8 mouse cellular contexts compared by ENCODE assay signal in genomic region chr9:107983421-107983890, GRCm38 (mm10). TPM values are rescaled to one million over a fixed set of nuclear protein-coding genes. Genes with fewer than 3 reads are reported as not detected.
DNase-seq lines count a peak whose midpoint lies in the region; ATAC-seq lines count a peak whose summit lies in the region.

No protein-coding gene starts in this region.

- peak; percentile 43; the same call in 1 of the 2 replicates for ATAC-seq in embryonic facial prominence, embryonic 13.5 days (ENCODE audit: insufficient number of reproducible peaks, insufficient read depth, low FRiP score, low TSS enrichment, low read depth)
- ATAC-seq in heart, embryonic 14.5 days (ENCODE audit: insufficient number of reproducible peaks, insufficient read depth, low FRiP score, low read depth): peak; percentile 60
- peak; percentile 61 for ATAC-seq in kidney, embryonic 15.5 days (replicated peaks; ENCODE audit: low FRiP score)
- no peak for ATAC-seq in liver, embryonic 16.5 days (ENCODE audit: low read depth)
- no peak for ATAC-seq in neural tube, embryonic 14.5 days (ENCODE audit: low read depth)

- intact Hi-C loops in left cerebral cortex, postnatal 14 days (cut with DNase I): no loop called here

- peaks cover 64% of the 10 kb centered on the region for H3K4me1 ChIP-seq in embryonic facial prominence, embryonic 13.5 days
- H3K4me1 ChIP-seq in heart, embryonic 14.5 days (ENCODE audit: control insufficient read depth in 2 of 2, insufficient read depth in 2 of 2, low read length in 2 of 2): peaks cover 44 to 49% of the 10 kb centered on the region in 2 experiments
- H3K4me1 ChIP-seq in kidney, embryonic 15.5 days: peaks cover 61% of the 10 kb centered on the region
- H3K4me1 ChIP-seq in liver, embryonic 16.5 days (ENCODE audit: control insufficient read depth, low read depth, low read length): peaks cover 67% of the 10 kb centered on the region
- H3K4me1 ChIP-seq in neural tube, embryonic 14.5 days (ENCODE audit: control insufficient read depth, insufficient read depth, low read length): no peaks in the 10 kb centered on the region

- H3K27ac ChIP-seq in embryonic facial prominence, embryonic 13.5 days: peak overlapping the region; percentile 100
- peak overlapping the region; percentile 99 to 100 for H3K27ac ChIP-seq in heart, embryonic 14.5 days (replicated peaks in 1 of 2; ENCODE audit: control insufficient read depth in 1 of 2, insufficient read depth in 1 of 2, low read depth in 2 of 2, low read length in 2 of 2)
- H3K27ac ChIP-seq in kidney, embryonic 15.5 days: peak overlapping the region; percentile 100
- peak overlapping the region; percentile 96 for H3K27ac ChIP-seq in liver, embryonic 16.5 days (ENCODE audit: low read length)
- H3K27ac ChIP-seq in neural tube, embryonic 14.5 days (ENCODE audit: low read depth, low read length): peak overlapping the region; percentile 82

- H3K27me3 ChIP-seq in embryonic facial prominence, embryonic 13.5 days: no peaks in the 10 kb centered on the region
- no peaks in the 10 kb centered on the region for H3K27me3 ChIP-seq in heart, embryonic 14.5 days (ENCODE audit: control insufficient read depth, insufficient read depth, low read length)
- no peaks in the 10 kb centered on the region for H3K27me3 ChIP-seq in kidney, embryonic 15.5 days
- no peaks in the 10 kb centered on the region for H3K27me3 ChIP-seq in liver, embryonic 16.5 days (ENCODE audit: control insufficient read depth, insufficient read depth, low read depth, low read length)
- H3K27me3 ChIP-seq in neural tube, embryonic 14.5 days (ENCODE audit: control insufficient read depth, insufficient read depth, low read length): peaks cover 9% of the 10 kb centered on the region

- 10% methylated on average over 4 of the region's 4 CpGs for WGBS in embryonic facial prominence, embryonic 13.5 days
- 8% methylated on average over 4 of the region's 4 CpGs for WGBS in heart, embryonic 14.5 days
- WGBS in kidney, embryonic 15.5 days: 12% methylated on average over 4 of the region's 4 CpGs
- 8% methylated on average over 4 of the region's 4 CpGs for whole genome bisulfite sequencing in liver, embryonic 16.5 days (ENCODE audit: insufficient replicate concordance)
- WGBS in neural tube, embryonic 14.5 days: 24% methylated on average over 4 of the region's 4 CpGs

- H3K4me3 ChIP-seq in embryonic facial prominence, embryonic 13.5 days: peak overlapping the region; percentile 80
- peak overlapping the region; percentile 60 to 84 for H3K4me3 ChIP-seq in heart, embryonic 14.5 days (ENCODE audit: control insufficient read depth in 1 of 2, insufficient read depth in 1 of 2, low read depth in 1 of 2, low read length in 2 of 2)
- peak overlapping the region; percentile 77 for H3K4me3 ChIP-seq in kidney, embryonic 15.5 days (replicated peaks)
- peak overlapping the region; percentile 91 for H3K4me3 ChIP-seq in liver, embryonic 16.5 days (ENCODE audit: low read depth, low read length)
- peak overlapping the region; percentile 46; the same call in 1 of the 2 replicates for H3K4me3 ChIP-seq in neural tube, embryonic 14.5 days (ENCODE audit: low read depth, low read length)

- peak; percentile 53 to 75 for DNase-seq in left cerebral cortex, postnatal 14 days (ENCODE audit: low spot score in 2 of 2)
- no peak for DNase-seq in left cerebral cortex, adult 11 months (ENCODE audit: low spot score)
- peak; percentile 54 for DNase-seq in thymus, postnatal 25 days

- H3K9me3 ChIP-seq in embryonic facial prominence, embryonic 13.5 days: no peaks in the 10 kb centered on the region
- no peaks in the 10 kb centered on the region for H3K9me3 ChIP-seq in heart, embryonic 14.5 days (ENCODE audit: control insufficient read depth, low read length)
- H3K9me3 ChIP-seq in kidney, embryonic 15.5 days (replicated peaks): no peaks in the 10 kb centered on the region
- no peaks in the 10 kb centered on the region for H3K9me3 ChIP-seq in liver, embryonic 16.5 days (replicated peaks; ENCODE audit: control insufficient read depth, low read length)
- no peaks in the 10 kb centered on the region for H3K9me3 ChIP-seq in neural tube, embryonic 14.5 days (ENCODE audit: control insufficient read depth, low read length)

- H3K4me2 ChIP-seq in embryonic facial prominence, embryonic 13.5 days: peak overlapping the region; percentile 89
- H3K4me2 ChIP-seq in heart, embryonic 14.5 days (ENCODE audit: low read length): peak overlapping the region; percentile 85
- peak overlapping the region; percentile 82 for H3K4me2 ChIP-seq in kidney, embryonic 15.5 days
- H3K4me2 ChIP-seq in liver, embryonic 16.5 days (ENCODE audit: low read depth, low read length): peak overlapping the region; percentile 97
- H3K4me2 ChIP-seq in neural tube, embryonic 14.5 days (ENCODE audit: low read depth, low read length): peak overlapping the region; percentile 67; the same call in 1 of the 2 replicates

- H3K9ac ChIP-seq in embryonic facial prominence, embryonic 13.5 days: peak overlapping the region; percentile 90
- peak overlapping the region; percentile 89 for H3K9ac ChIP-seq in heart, embryonic 14.5 days (ENCODE audit: low read length)
- H3K9ac ChIP-seq in kidney, embryonic 15.5 days: peak overlapping the region; percentile 61
- H3K9ac ChIP-seq in liver, embryonic 16.5 days (ENCODE audit: low read depth, low read length): peak overlapping the region; percentile 90
- no peak overlapping the region for H3K9ac ChIP-seq in neural tube, embryonic 14.5 days (replicated peaks; ENCODE audit: low read depth, low read length)

- no peaks in the 10 kb centered on the region for H3K36me3 ChIP-seq in embryonic facial prominence, embryonic 13.5 days
- peaks cover 30% of the 10 kb centered on the region for H3K36me3 ChIP-seq in heart, embryonic 14.5 days (ENCODE audit: control insufficient read depth, insufficient read depth, low read length)
- no peaks in the 10 kb centered on the region for H3K36me3 ChIP-seq in kidney, embryonic 15.5 days
- peaks cover 52% of the 10 kb centered on the region for H3K36me3 ChIP-seq in liver, embryonic 16.5 days (ENCODE audit: control insufficient read depth, insufficient read depth)
- H3K36me3 ChIP-seq in neural tube, embryonic 14.5 days (ENCODE audit: control insufficient read depth, insufficient read depth, low read length): no peaks in the 10 kb centered on the region

RNA-seq across cellular contexts. Expression of gene Gm20661, which starts 0.6 kb away (rescaled TPM):
- under 1 TPM in 1 of 2 experiments, not detected in 1; 0.79 TPM for total RNA-seq in left cerebral cortex, postnatal 14 days (2021)
- polyA plus RNA-seq in embryonic facial prominence, embryonic 13.5 days (2015; fragmentation: Nextera tagmentation; extraction: Ambion mirVana): 7.2 and 9.9 TPM in 2 replicates
- polyA plus RNA-seq in heart, embryonic 14.5 days (2014; fragmentation: Nextera tagmentation; extraction: Ambion mirVana): 2.1 and 3.8 TPM in 2 replicates
- 4.5 and 6.2 TPM in 2 replicates for polyA plus RNA-seq in kidney, embryonic 15.5 days (2015; fragmentation: Nextera tagmentation; extraction: Ambion mirVana)
- 0.41 and 0.49 TPM in 2 replicates for polyA plus RNA-seq in liver, embryonic 16.5 days (2015; fragmentation: Nextera tagmentation; extraction: Ambion mirVana)
- 0.58 and 1.8 TPM in 2 replicates for polyA plus RNA-seq in neural tube, embryonic 14.5 days (2014; fragmentation: Nextera tagmentation; extraction: Ambion mirVana)

RNA-seq across cellular contexts. Expression of gene Inka1, which starts 2.2 kb away (rescaled TPM):
- total RNA-seq in left cerebral cortex, postnatal 14 days (2021): 1 to 10 TPM; 2.7 to 3.1 TPM
- 79.2 and 86.1 TPM in 2 replicates for polyA plus RNA-seq in embryonic facial prominence, embryonic 13.5 days (2015; fragmentation: Nextera tagmentation; extraction: Ambion mirVana)
- polyA plus RNA-seq in heart, embryonic 14.5 days (2014; fragmentation: Nextera tagmentation; extraction: Ambion mirVana): 46.0 and 49.2 TPM in 2 replicates
- polyA plus RNA-seq in kidney, embryonic 15.5 days (2015; fragmentation: Nextera tagmentation; extraction: Ambion mirVana): 61.7 and 70.4 TPM in 2 replicates
- 41.0 and 46.1 TPM in 2 replicates for polyA plus RNA-seq in liver, embryonic 16.5 days (2015; fragmentation: Nextera tagmentation; extraction: Ambion mirVana)
- polyA plus RNA-seq in neural tube, embryonic 14.5 days (2014; fragmentation: Nextera tagmentation; extraction: Ambion mirVana): 10.4 and 19.5 TPM in 2 replicates

RNA-seq across cellular contexts. Expression of gene Uba7, which starts 8.2 kb away (rescaled TPM):
- 1 to 10 TPM; 3.6 to 4.2 TPM for total RNA-seq in left cerebral cortex, postnatal 14 days (2021)
- polyA plus RNA-seq in embryonic facial prominence, embryonic 13.5 days (2015; fragmentation: Nextera tagmentation; extraction: Ambion mirVana): 25.7 and 28.1 TPM in 2 replicates
- polyA plus RNA-seq in heart, embryonic 14.5 days (2014; fragmentation: Nextera tagmentation; extraction: Ambion mirVana): 33.1 and 34.2 TPM in 2 replicates
- polyA plus RNA-seq in kidney, embryonic 15.5 days (2015; fragmentation: Nextera tagmentation; extraction: Ambion mirVana): 22.2 and 30.9 TPM in 2 replicates
- polyA plus RNA-seq in liver, embryonic 16.5 days (2015; fragmentation: Nextera tagmentation; extraction: Ambion mirVana): 43.8 and 47.7 TPM in 2 replicates
- 2.0 and 8.2 TPM in 2 replicates for polyA plus RNA-seq in neural tube, embryonic 14.5 days (2014; fragmentation: Nextera tagmentation; extraction: Ambion mirVana)

RNA-seq across cellular contexts. Expression of gene Cdhr4, which starts 8.8 kb away (rescaled TPM):
- total RNA-seq in left cerebral cortex, postnatal 14 days (2021): 1 to 10 TPM; 1.7 to 1.9 TPM
- polyA plus RNA-seq in embryonic facial prominence, embryonic 13.5 days (2015; fragmentation: Nextera tagmentation; extraction: Ambion mirVana): 13.0 and 14.5 TPM in 2 replicates
- polyA plus RNA-seq in heart, embryonic 14.5 days (2014; fragmentation: Nextera tagmentation; extraction: Ambion mirVana): 4.8 and 8.4 TPM in 2 replicates
- 6.9 and 12.6 TPM in 2 replicates for polyA plus RNA-seq in kidney, embryonic 15.5 days (2015; fragmentation: Nextera tagmentation; extraction: Ambion mirVana)
- polyA plus RNA-seq in liver, embryonic 16.5 days (2015; fragmentation: Nextera tagmentation; extraction: Ambion mirVana): 1.0 and 1.2 TPM in 2 replicates
- 1.2 and 4.5 TPM in 2 replicates for polyA plus RNA-seq in neural tube, embryonic 14.5 days (2014; fragmentation: Nextera tagmentation; extraction: Ambion mirVana)

RNA-seq across cellular contexts. Expression of gene Gm20662, which starts 12.7 kb away (rescaled TPM):
- 1 to 10 TPM; 2.1 to 3.2 TPM for total RNA-seq in left cerebral cortex, postnatal 14 days (2021)
- 0.58 and 1.3 TPM in 2 replicates for polyA plus RNA-seq in embryonic facial prominence, embryonic 13.5 days (2015; fragmentation: Nextera tagmentation; extraction: Ambion mirVana)
- 0.55 and 0.71 TPM in 2 replicates for polyA plus RNA-seq in heart, embryonic 14.5 days (2014; fragmentation: Nextera tagmentation; extraction: Ambion mirVana)
- polyA plus RNA-seq in kidney, embryonic 15.5 days (2015; fragmentation: Nextera tagmentation; extraction: Ambion mirVana): 0.74 and 1.4 TPM in 2 replicates
- 0.22 and 0.48 TPM in 2 replicates for polyA plus RNA-seq in liver, embryonic 16.5 days (2015; fragmentation: Nextera tagmentation; extraction: Ambion mirVana)
- 0.94 TPM in 1 of 2 replicates, not detected in the other for polyA plus RNA-seq in neural tube, embryonic 14.5 days (2014; fragmentation: Nextera tagmentation; extraction: Ambion mirVana)

Comparison
In these comparisons a context has a peak if more than half of its experiments do, and no peak if none do; other contexts are left out.
1. ATAC-seq: peak in embryonic facial prominence, embryonic 13.5 days (single experiment), heart, embryonic 14.5 days (single experiment) and kidney, embryonic 15.5 days (single experiment); none in liver, embryonic 16.5 days (single experiment) and neural tube, embryonic 14.5 days (single experiment).
2. Peak in every context shown above with its lines, with median percentiles within 50 percentile points of each other: H3K27ac ChIP-seq, H3K4me2 ChIP-seq and H3K4me3 ChIP-seq.